Mouse (Mus musculus): Measurements from ENCODE around the gene Ngdn.

GRCm38 (mm10) chr14:54994136-54994868, 21.0 kb upstream of the Ngdn start, which contains the start of gene Myh7:
- TF ChIP-seq CTCF (conservative IDR thresholded peaks at IDR 0.05; ENCODE audit: insufficient read depth, insufficient read length, low read depth, low read length) (no peak), POLR2A (IDR thresholded peaks at IDR 0.05; ENCODE audit: low read depth, low read length) (no peak)

All from kidney, adult 2 months (tissue).